Mouse (Mus musculus) neutrophil, adult 59 days (primary cell): ENCODE measurements around the gene Gm4907. TPM values are rescaled to one million over a fixed set of nuclear protein-coding genes. Genes with fewer than 3 reads are reported as not detected.

Experiments
- total RNA-seq, 2 experiments: library from RNA; stranded (reverse); gene quantifications; 1 replicate in 1 of 2; 2 replicates in 1 of 2; pipeline ENCODE4 v1.2.4; 2023

Gene Gm4907
- total RNA-seq = not detected

DNA sequence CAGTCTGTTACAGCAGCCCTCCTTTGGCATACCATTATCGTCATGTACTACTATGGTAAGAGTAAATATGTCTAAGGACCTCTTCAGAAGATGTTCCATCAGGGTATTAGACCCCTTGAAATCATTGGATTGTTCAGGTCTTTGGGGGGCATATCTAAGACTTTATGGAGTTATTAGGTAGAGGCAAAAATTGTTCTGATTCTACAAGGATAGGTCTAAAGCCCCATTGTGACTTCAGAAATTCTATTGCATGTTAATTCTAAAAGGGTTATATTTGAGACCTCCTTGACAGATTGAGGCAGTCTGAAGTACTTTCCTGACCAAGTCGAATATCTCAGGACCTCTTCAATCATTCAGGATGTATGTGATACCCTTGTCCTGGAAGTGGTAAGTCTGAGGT, at the start of gene Gm4907:
TSS of gene Gm4907 (plus strand) at position 301 of the 400 bp plus-strand sequence.

Other genes starting within 250 kb of the Gm4907 start
- 10 to 100 TPM; 17.5 TPM for gene Wdr44, start 189.5 kb upstream of the Gm4907 start, total RNA-seq
- gene Gm4985, start 76.4 kb downstream of the Gm4907 start, total RNA-seq = not detected